Mouse (Mus musculus) midbrain, postnatal 0 days (tissue): Measurements from ENCODE around the gene Psmc3. TPM values are rescaled to one million over a fixed set of nuclear protein-coding genes. Genes with fewer than 3 reads are reported as not detected.
"Not testable (repeated sequence)": the region's sequence is repeated elsewhere in the genome, so short reads cannot be mapped to it uniquely, and the experiment has no call there.

Experiments used
- ATAC-seq: fragments of 200-750 bp; cut with Nextera tagmentation; 2 replicates; pipeline ENCODE4 v1.8.0; 2017; ENCODE audit warnings: moderate number of reproducible peaks, mild to moderate bottlenecking, moderate TSS enrichment, moderate library complexity; ENCODE audit not compliant: low FRiP score
- DNase-seq: peaks from one replicate; pipeline ENCODE4 v3.0.0-alpha.2; 2015; ENCODE audit warnings: low spot score
- H3K27ac ChIP-seq: fragments of 300-500 bp; sonication (generic); 2 replicates; pipeline ENCODE4 v1.5.1; 2014; ENCODE audit warnings: low read depth, mild to moderate bottlenecking, low read length, mixed read lengths
- H3K27me3 ChIP-seq: fragments of 300-500 bp; sonication (generic); 2 replicates; pipeline ENCODE4 v1.6.1; 2014; ENCODE audit warnings: low read length, control low read depth, mixed read lengths; ENCODE audit not compliant: insufficient read depth
- H3K36me3 ChIP-seq: fragments of 300-500 bp; sonication (generic); 2 replicates; pipeline ENCODE4 v1.6.1; 2014; ENCODE audit warnings: low read length, control low read depth, mixed read lengths; ENCODE audit not compliant: insufficient read depth
- H3K4me1 ChIP-seq: fragments of 300-500 bp; sonication (generic); 2 replicates; pipeline ENCODE4 v1.6.1; 2014; ENCODE audit warnings: mild to moderate bottlenecking, control low read depth, antibody characterized with exemption, low read length, mixed read lengths; ENCODE audit not compliant: insufficient read depth
- H3K4me2 ChIP-seq: fragments of 300-500 bp; sonication (generic); 2 replicates; pipeline ENCODE4 v1.6.1; 2014; ENCODE audit warnings: low read depth, mild to moderate bottlenecking, low read length, mixed read lengths; ENCODE audit not compliant: poor library complexity, severe bottlenecking
- H3K4me3 ChIP-seq: fragments of 300-500 bp; sonication (generic); 2 replicates; pipeline ENCODE4 v1.5.1; 2014; ENCODE audit warnings: low read depth, mild to moderate bottlenecking, low read length, moderate library complexity
- H3K9ac ChIP-seq: fragments of 300-500 bp; sonication (generic); replicated peaks from 2 replicates; pipeline ENCODE4 v1.6.1; 2014; ENCODE audit warnings: mild to moderate bottlenecking, low read length, moderate library complexity, mixed read lengths; ENCODE audit not compliant: poor library complexity, severe bottlenecking
- H3K9me3 ChIP-seq: fragments of 300-500 bp; sonication (generic); 2 replicates; pipeline ENCODE4 v1.6.1; 2016; ENCODE audit warnings: low read length, control low read depth
- CTCF ChIP-seq: IDR thresholded peaks from 2 replicates; pipeline ENCODE4 v1.5.1; 2016; ENCODE audit warnings: antibody characterized with exemption, mild to moderate bottlenecking
- WGBS: fragments of 180-500 bp; shearing (Covaris S2); extraction: QIAGEN DNeasy Blood & Tissue Kit; methylation state at CpG from one replicate; pipeline ENCODE4 v1.1.7; 2014; 5-methylcytosine and 5-hydroxymethylcytosine counted together
- polyA plus RNA-seq: library from polyadenylated mRNA; unstranded; fragments of >200 nt; fragmentation: Nextera tagmentation; extraction: Ambion mirVana; gene quantifications from 2 replicates; pipeline ENCODE4 v1.2.1, GENCODE M21; 2015
- total RNA-seq: library from RNA; depleted of rRNA; stranded (reverse); fragments of >200 nt; gene quantifications from 2 replicates; pipeline ENCODE4 v1.2.3, GENCODE M21; 2014

Psmc3 gene
- total and polyA plus RNA-seq, 2 experiments from 2014 or later: 183 to 245 TPM

GRCm38 (mm10) chr2:91110429-91110828 is 56.6 kb downstream of the Psmc3 start:
- no peak overlapping the region for H3K27ac ChIP-seq
- no peaks in the 10 kb centered on the region for H3K27me3 ChIP-seq
- 0 out of 2 replicates have a peak, but pooled peaks cover 3% of the 10 kb centered on the region for H3K4me1 ChIP-seq
- no peak overlapping the region for H3K4me2 ChIP-seq
- 81% methylated on average over 6 of the region's 6 CpGs for WGBS
- no peaks in the 10 kb centered on the region for H3K9me3 ChIP-seq
- no peak overlapping the region for H3K4me3 ChIP-seq
- DNase-seq (no peak), ATAC-seq (no peak)
- H3K36me3 ChIP-seq: no peaks in the 10 kb centered on the region
- no peak overlapping the region for H3K9ac ChIP-seq
- no peak for TF ChIP-seq CTCF

- DNase-seq: not testable (repeated sequence)
Measured at GRCm38 (mm10) chr2:91111832-91112231, 58.0 kb downstream of the Psmc3 start.

GRCm38 (mm10) chr2:91112491-91112890 is 58.7 kb downstream of the Psmc3 start:
- WGBS: 71% methylated on average over 4 of the region's 4 CpGs
- H3K4me1 ChIP-seq: 0 out of 2 replicates have a peak, but pooled peaks cover 3% of the 10 kb centered on the region
- H3K27ac ChIP-seq: no peak overlapping the region
- H3K9ac ChIP-seq: no peak overlapping the region
- ATAC-seq (no peak), DNase-seq (no peak)
- no peaks in the 10 kb centered on the region for H3K9me3 ChIP-seq
- TF ChIP-seq CTCF: no peak
- no peak overlapping the region for H3K4me3 ChIP-seq
- no peaks in the 10 kb centered on the region for H3K36me3 ChIP-seq
- no peak overlapping the region for H3K4me2 ChIP-seq
- H3K27me3 ChIP-seq: no peaks in the 10 kb centered on the region

More at GRCm38 (mm10) chr2:91111832-91112231, 58.0 kb downstream of the Psmc3 start:
- not testable (repeated sequence) for H3K4me1 ChIP-seq, H3K9ac ChIP-seq, H3K9me3 ChIP-seq, H3K4me2 ChIP-seq, H3K36me3 ChIP-seq, H3K27ac ChIP-seq, ATAC-seq, H3K4me3 ChIP-seq, H3K27me3 ChIP-seq
- 95% methylated on average over 3 of the region's 3 CpGs for WGBS

GRCm38 (mm10) chr2:91113334-91113733 is 59.5 kb downstream of the Psmc3 start:
- Histone ChIP-seq H3K9ac (no peak overlapping the region), H3K27ac (no peak overlapping the region), H3K36me3 (no peaks in the 10 kb centered on the region), H3K9me3 (no peaks in the 10 kb centered on the region), H3K27me3 (no peaks in the 10 kb centered on the region), H3K4me3 (no peak overlapping the region), H3K4me1 (0 out of 2 replicates have a peak, but pooled peaks cover 3% of the 10 kb centered on the region), H3K4me2 (no peak overlapping the region)
- 80% methylated on average over 10 of the region's 10 CpGs for WGBS
- ATAC-seq (no peak), DNase-seq (no peak)
- TF ChIP-seq CTCF: no peak

GRCm38 (mm10) chr2:91113852-91114251 is 60.0 kb downstream of the Psmc3 start:
- WGBS: 76% methylated on average over 6 of the region's 6 CpGs
- no peak overlapping the region for H3K4me2 ChIP-seq

GRCm38 (mm10) chr2:91114781-91115577 is 61.2 kb downstream of the Psmc3 start:
- Histone ChIP-seq H3K9me3 (no peaks in the 10 kb centered on the region), H3K4me1 (0 out of 2 replicates have a peak, but pooled peaks cover 3% of the 10 kb centered on the region), H3K36me3 (no peaks in the 10 kb centered on the region), H3K9ac (no peak overlapping the region), H3K4me2 (peak overlapping the region; percentile 47), H3K27me3 (no peaks in the 10 kb centered on the region), H3K27ac (no peak overlapping the region), H3K4me3 (peak overlapping the region; percentile 23; the same call in 1 of the 2 replicates)
- DNase-seq (peak; percentile 78), ATAC-seq (peak; percentile 54)
- 8% methylated on average over 35 of the region's 42 CpGs for WGBS
- TF ChIP-seq CTCF: peak; percentile 84

More at GRCm38 (mm10) chr2:91113852-91114251, 60.0 kb downstream of the Psmc3 start:
- ATAC-seq: no peak
- no peak for TF ChIP-seq CTCF
- Histone ChIP-seq H3K4me1 (0 out of 2 replicates have a peak, but pooled peaks cover 3% of the 10 kb centered on the region), H3K9me3 (no peaks in the 10 kb centered on the region), H3K4me3 (no peak overlapping the region), H3K9ac (no peak overlapping the region), H3K27ac (no peak overlapping the region), H3K27me3 (no peaks in the 10 kb centered on the region), H3K36me3 (no peaks in the 10 kb centered on the region)
- DNase-seq: no peak
